Mouse (Mus musculus) common myeloid progenitor, adult 5-6 weeks (primary cell): ENCODE measurements around the gene Ager. TPM values are rescaled to one million over a fixed set of nuclear protein-coding genes. Genes with fewer than 3 reads are reported as not detected.

Experiments used
- ATAC-seq: replicated peaks from 2 replicates; pipeline ENCODE4 v1.8.0; 2016; ENCODE audit warnings: low read depth, mild to moderate bottlenecking, moderate TSS enrichment, inconsistent platforms; ENCODE audit not compliant: poor library complexity, severe bottlenecking
- total RNA-seq: library from RNA; stranded (forward); fragments of 200-1000, 187-1606 nt; gene quantifications from 2 replicates; pipeline ENCODE4 v1.2.3, GENCODE M21; 2017

Ager gene
- 0.73 and 1.4 TPM in 2 replicates for total RNA-seq

DNA sequence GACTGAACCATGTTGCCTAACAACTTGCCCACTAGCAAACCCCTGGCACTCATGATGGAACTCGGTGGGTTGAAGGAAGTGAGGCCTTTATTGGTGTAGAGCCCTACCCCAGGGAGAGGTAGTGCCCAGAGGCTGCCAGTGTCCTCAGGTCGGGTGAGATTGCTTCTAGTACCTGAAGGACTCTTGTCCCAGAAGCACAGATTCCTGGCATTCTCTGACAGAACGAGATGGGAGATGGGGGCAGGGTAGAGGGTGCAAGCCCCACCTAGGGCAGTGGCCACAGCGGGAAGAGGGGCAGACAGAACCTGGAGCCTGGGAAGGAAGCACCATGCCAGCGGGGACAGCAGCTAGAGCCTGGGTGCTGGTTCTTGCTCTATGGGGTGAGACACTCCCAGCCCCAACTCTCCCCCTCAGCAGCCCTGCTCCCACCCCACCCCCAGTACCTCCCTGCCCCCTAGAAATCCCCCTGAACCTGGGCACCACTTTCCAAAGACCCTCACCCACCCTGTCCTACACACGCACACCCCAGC is at the start of gene Ager:
Ager (plus strand) TSS at position 297 of the 530 bp plus-strand sequence.
- no peak for ATAC-seq

DNA sequence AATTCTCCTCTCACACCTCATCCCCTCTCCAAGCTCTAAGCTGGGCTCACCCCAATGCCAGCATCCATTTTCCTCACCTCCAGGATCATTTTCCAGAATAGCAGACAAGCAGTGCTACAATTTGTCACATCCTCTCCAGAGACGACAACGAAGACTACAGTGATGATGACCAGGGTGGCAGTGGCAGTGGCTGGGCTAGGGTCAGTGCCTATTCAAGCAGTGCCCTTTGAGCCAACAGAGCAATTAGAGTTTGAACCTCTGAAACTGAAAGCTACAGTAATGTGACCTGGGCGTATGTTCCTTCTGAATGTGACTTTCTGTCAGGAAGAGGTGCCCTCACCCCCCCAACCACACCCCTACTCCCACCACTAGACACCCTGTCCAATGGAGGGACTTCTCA is 48.5 kb upstream of the Ager start:
- no peak for ATAC-seq

GRCm38 (mm10) chr17:34549843-34550242 is 47.8 kb upstream of the Ager start:
- ATAC-seq: no peak

DNA sequence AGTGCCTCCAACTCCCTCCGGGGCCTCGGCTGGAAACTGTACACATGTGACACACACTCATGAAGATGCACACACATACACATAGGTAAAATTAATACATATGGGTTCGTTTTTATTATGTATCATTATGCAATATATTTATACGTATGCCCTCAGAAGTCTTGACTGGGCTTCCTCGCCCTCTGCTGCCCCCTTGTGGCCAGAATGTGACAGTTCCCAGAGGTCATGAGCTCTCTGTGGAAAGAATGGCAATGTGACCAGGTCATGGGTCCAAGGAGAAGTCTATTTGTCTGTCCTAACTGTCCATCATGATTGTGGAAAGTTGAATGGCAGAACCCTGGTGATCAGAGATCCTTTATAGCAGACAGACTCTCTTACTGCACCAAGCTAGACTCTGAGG is 42.2 kb upstream of the Ager start:
- ATAC-seq: peak; percentile 80

DNA sequence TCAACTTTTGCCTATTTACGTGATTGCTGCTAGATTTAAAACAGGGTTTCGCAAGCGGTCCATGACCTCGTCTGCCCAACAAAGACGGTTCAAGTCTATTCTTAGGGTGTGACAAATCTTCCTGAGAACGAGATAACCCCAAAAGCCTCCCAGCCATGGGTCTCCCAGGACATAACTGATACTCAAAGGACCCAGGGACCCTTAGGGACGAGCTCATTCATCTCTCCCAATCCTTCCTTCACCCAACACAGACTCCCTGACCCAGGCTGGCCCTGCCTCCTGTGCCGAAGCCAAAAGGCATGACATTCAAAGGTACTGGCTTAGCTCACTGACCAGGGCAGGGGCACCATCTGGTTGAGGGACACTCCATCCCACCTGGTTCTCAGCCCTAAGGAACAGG is 41.3 kb upstream of the Ager start:
- no peak for ATAC-seq

GRCm38 (mm10) chr17:34557411-34557810 is 40.3 kb upstream of the Ager start:
- ATAC-seq: no peak

GRCm38 (mm10) chr17:34559116-34559515 is 38.5 kb upstream of the Ager start:
- no peak for ATAC-seq

GRCm38 (mm10) chr17:34559895-34560294 is 37.8 kb upstream of the Ager start:
- no peak for ATAC-seq

DNA sequence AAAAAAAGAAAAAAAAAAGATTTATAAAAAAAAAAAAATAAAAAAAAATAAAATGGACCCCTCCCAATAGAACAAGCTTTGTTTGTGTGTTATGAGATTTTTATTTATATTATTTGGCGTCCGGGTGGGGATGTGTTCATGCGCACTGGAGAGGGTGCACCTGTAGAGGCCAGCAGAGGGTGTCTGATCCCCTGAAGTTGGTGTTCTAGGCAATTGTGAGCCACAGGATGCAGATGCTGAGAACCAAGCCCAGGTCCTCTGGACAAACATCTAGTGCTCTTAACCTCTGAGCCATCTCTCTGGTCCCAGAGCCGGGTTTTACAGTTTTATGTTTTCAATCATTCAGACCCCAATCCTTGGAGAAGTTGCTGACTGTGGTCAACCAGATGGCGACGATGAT is 37.2 kb upstream of the Ager start:
- ATAC-seq: no peak

DNA sequence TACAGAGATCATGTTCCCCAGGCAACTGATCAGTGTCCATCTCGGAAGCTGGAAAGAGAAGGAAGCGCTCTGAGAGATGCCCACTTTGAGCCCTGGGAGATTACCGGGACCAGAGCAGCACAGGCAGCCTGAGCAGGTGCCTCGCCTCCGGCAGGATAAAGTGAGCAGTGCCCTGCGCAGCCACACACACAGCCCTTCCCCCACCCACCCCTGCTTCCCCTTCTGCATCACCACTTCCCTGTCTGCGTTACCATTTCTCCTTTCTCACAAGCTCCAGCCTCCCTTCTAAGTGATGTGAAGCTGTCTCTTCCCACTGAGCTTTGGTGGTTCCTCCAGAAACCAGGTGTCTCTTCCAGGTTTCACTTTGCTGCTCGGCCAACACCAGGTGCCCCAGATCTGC is 36.5 kb upstream of the Ager start:
- peak; percentile 71 for ATAC-seq

DNA sequence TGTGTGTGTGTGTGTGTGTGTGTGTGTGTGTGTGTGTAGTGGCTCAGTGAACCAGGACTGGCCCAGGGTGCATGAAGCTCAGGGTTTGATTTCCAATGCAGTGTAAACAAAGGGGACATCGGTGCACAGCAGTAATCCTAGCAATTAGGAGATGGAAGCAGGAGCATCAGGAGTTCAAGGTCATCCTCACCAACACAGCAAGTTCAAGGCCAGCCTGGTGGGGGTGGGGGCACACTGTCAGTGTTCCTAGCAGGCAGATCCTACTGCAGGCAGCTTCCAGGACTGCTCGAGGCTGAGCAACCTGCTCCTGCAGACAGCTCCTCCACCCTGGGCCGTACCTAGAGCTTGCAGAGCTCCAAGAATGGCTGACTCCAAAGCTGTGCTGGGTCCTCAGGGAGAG is 35.1 kb upstream of the Ager start:
- no peak for ATAC-seq

GRCm38 (mm10) chr17:34563354-34563753 is 34.3 kb upstream of the Ager start:
- no peak for ATAC-seq

- ATAC-seq: peak; percentile 50
These were observed 33.6 kb upstream of the Ager start, which contains the start of gene Notch4 for GRCm38 (mm10) chr17:34564003-34564421. Notch4 (plus strand) TSS chr17:34564268.

GRCm38 (mm10) chr17:34564796-34565195 is 32.9 kb upstream of the Ager start:
- no peak for ATAC-seq

GRCm38 (mm10) chr17:34567311-34567710 is 30.4 kb upstream of the Ager start:
- no peak for ATAC-seq

DNA sequence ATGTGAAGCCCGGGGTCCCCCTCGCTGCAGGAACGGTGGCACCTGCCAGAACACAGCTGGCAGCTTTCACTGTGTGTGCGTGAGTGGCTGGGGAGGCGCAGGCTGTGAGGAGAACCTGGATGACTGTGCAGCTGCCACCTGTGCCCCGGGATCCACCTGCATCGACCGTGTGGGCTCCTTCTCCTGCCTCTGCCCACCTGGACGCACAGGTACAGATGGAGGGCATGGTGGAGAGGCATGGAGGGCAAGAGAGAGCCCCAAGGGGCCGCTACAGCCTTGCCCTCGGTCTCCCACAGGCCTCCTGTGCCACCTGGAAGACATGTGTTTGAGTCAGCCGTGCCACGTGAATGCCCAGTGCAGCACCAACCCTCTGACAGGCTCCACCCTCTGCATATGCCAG is 29.2 kb upstream of the Ager start:
- no peak for ATAC-seq

DNA sequence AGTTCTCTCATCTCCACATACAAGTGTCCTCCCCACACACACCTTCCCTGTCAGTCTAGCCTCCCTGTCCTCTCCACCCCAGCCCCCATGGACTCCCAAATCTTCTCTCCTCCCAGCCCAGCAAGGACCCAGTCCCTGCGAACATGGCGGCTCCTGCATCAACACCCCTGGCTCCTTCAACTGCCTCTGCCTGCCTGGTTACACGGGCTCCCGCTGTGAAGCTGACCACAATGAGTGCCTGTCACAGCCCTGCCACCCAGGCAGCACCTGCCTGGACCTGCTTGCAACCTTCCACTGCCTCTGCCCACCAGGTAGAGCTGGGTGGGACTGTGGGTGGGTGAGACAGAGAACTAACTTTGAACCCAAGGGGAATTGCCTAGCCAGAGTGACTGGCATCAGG is 27.7 kb upstream of the Ager start:
- no peak for ATAC-seq

- 0 out of 2 replicates have a peak, but pooled peaks have one; percentile 34 for ATAC-seq
These were observed 25.8 kb upstream of the Ager start for GRCm38 (mm10) chr17:34571875-34572274.

DNA sequence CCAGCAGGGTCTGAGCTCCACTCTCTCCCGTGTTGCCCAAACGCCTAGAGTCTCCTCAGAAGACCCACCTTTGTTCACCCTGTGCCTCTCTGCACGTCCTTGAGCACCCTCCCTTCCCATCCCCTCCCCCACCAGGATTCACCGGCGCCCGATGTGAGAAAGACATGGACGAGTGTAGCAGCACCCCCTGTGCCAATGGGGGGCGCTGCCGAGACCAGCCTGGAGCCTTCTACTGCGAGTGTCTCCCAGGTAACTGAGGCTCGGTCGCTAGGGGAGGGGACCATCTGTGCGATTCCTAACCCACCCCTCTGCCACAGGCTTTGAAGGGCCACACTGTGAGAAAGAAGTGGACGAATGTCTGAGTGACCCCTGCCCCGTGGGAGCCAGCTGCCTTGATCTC is 25.3 kb upstream of the Ager start:
- no peak for ATAC-seq

DNA sequence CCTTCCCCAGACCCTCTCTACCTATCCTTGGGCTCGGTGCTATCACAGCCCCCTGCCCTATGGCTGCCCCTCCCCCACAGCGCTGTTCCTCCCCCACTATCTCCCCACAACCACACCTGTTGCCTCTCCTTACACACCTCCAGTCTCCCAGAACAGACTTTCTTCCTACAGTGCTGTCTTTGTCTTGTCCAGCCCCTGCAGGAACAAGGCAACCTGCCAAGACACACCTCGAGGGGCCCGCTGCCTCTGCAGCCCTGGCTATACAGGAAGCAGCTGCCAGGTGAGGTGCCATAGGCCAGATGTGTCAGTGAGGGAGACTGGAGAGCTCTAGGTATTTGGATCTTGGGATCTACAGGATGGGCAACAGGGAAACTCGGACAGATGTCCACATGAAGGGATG is 21.1 kb upstream of the Ager start:
- ATAC-seq: no peak

DNA sequence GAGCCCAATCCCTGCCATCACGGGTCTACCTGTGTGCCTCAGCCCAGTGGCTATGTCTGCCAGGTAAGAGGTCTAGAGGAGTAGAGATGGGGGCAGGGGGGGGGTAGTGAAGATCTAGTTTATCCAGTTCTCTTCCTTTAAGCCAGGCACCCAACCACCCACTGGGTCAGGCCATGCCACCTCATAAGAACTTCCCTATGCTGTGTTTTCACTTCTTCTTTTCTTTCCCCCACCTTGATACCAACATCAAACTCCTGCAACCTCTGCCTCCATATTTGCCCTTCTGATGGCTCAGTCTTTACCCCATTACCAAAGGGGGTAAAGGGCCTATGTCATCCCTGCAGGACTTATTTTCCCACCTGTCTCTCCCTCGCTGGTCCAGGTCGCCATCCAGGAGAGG is 19.6 kb upstream of the Ager start:
- ATAC-seq: 0 out of 2 replicates have a peak, but pooled peaks have one; percentile 19

DNA sequence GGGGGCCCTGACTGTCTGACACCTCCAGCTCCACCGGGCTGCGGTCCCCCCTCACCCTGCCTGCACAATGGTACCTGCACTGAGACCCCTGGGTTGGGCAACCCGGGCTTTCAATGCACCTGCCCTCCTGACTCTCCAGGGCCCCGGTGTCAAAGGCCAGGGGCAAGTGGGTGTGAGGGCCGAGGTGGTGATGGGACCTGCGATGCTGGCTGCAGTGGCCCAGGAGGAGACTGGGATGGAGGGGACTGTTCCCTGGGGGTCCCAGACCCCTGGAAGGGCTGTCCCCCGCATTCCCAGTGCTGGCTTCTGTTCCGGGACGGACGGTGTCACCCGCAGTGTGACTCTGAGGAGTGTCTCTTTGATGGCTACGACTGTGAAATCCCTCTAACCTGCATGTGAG is 15.1 kb upstream of the Ager start:
- ATAC-seq: no peak

GRCm38 (mm10) chr17:34583397-34583796 is 14.3 kb upstream of the Ager start:
- ATAC-seq: no peak
